Mouse (Mus musculus) stomach, postnatal 0 days (tissue): ENCODE measurements around the gene Defb29. TPM values are rescaled to one million over a fixed set of nuclear protein-coding genes. Genes with fewer than 3 reads are reported as not detected.

Experiments used
- ATAC-seq: fragments of 200-750 bp; cut with Nextera tagmentation; 2 replicates; pipeline ENCODE4 v1.8.0; 2017; ENCODE audit not compliant: low FRiP score, low TSS enrichment
- DNase-seq: peaks from one replicate; pipeline ENCODE4 v3.0.0-alpha.2; 2016; ENCODE audit warnings: low spot score
- H3K27ac ChIP-seq: fragments of 300-500 bp; sonication (generic); replicated peaks from 2 replicates; pipeline ENCODE4 v1.5.1; 2014; ENCODE audit warnings: mild to moderate bottlenecking, control low read depth
- H3K27me3 ChIP-seq: fragments of 300-500 bp; sonication (generic); 2 replicates; pipeline ENCODE4 v1.6.1; 2014; ENCODE audit warnings: low read length; ENCODE audit not compliant: control insufficient read depth, insufficient read depth
- H3K36me3 ChIP-seq: fragments of 300-500 bp; sonication (generic); 2 replicates; pipeline ENCODE4 v1.6.1; 2014; ENCODE audit warnings: low read length, mixed read lengths; ENCODE audit not compliant: control insufficient read depth, insufficient read depth
- H3K4me1 ChIP-seq: fragments of 300-500 bp; sonication (generic); replicated peaks from 2 replicates; pipeline ENCODE4 v1.6.1; 2014; ENCODE audit warnings: antibody characterized with exemption; ENCODE audit not compliant: control insufficient read depth, insufficient read depth
- H3K4me2 ChIP-seq: fragments of 300-500 bp; sonication (generic); replicated peaks from 2 replicates; pipeline ENCODE4 v1.6.1; 2014; ENCODE audit warnings: low read depth, mild to moderate bottlenecking, control low read depth, moderate library complexity
- H3K4me3 ChIP-seq: fragments of 300-500 bp; sonication (generic); 2 replicates; pipeline ENCODE4 v1.5.1; 2014; ENCODE audit warnings: low read depth, low read length, control low read depth
- H3K9ac ChIP-seq: fragments of 300-500 bp; sonication (generic); 2 replicates; pipeline ENCODE4 v1.6.1; 2014; ENCODE audit warnings: mild to moderate bottlenecking, low read length, control low read depth, mixed read lengths
- H3K9me3 ChIP-seq: fragments of 300-500 bp; sonication (generic); 2 replicates; pipeline ENCODE4 v1.6.1; 2016; ENCODE audit warnings: low read length; ENCODE audit not compliant: control insufficient read depth
- CTCF ChIP-seq: IDR thresholded peaks from 2 replicates; pipeline ENCODE4 v1.5.1; 2016; ENCODE audit warnings: antibody characterized with exemption, low read depth, mild to moderate bottlenecking, moderate library complexity
- EP300 ChIP-seq: optimal IDR thresholded peaks from 2 replicates; pipeline ENCODE3; 2016; ENCODE audit warnings: antibody characterized with exemption
- WGBS: fragments of 180-500 bp; shearing (Covaris S2); extraction: QIAGEN DNeasy Blood & Tissue Kit; methylation state at CpG from one replicate; pipeline ENCODE4 v1.1.7; 2014; 5-methylcytosine and 5-hydroxymethylcytosine counted together
- polyA plus RNA-seq: library from polyadenylated mRNA; unstranded; fragments of >200 nt; fragmentation: Nextera tagmentation; extraction: Ambion mirVana; gene quantifications from 2 replicates; pipeline ENCODE4 v1.2.1, GENCODE M21; 2015

Defb29 gene
- polyA plus RNA-seq, 1 experiment from 2014 or later, result not detected

- Histone ChIP-seq H3K4me3 (no peak within 1 kb of the TSS), H3K9me3 (no peaks in the 10 kb centered on the region), H3K36me3 (no peaks in the 10 kb centered on the region), H3K27ac (no peak within 1 kb of the TSS), H3K4me2 (no peak within 1 kb of the TSS), H3K9ac (no peak within 1 kb of the TSS), H3K4me1 (no peaks in the 10 kb centered on the region), H3K27me3 (no peaks in the 10 kb centered on the region)
- ATAC-seq (no peak), DNase-seq (no peak)
- TF ChIP-seq CTCF (peak; percentile 15; the same call in 1 of the 2 replicates), EP300 (no peak)
- 74% methylated on average over 4 of the region's 4 CpGs for WGBS
Observed at GRCm38 (mm10) chr2:152517981-152518380, 21.9 kb downstream of the Defb29 start, which contains the start of gene Defb28. Gene Defb28, plus strand, starts transcription at chr2:152518255.

- no peak overlapping the region for H3K27ac ChIP-seq
- no peak overlapping the region for H3K4me3 ChIP-seq
- no peaks in the 10 kb centered on the region for H3K4me1 ChIP-seq
- no peaks in the 10 kb centered on the region for H3K9me3 ChIP-seq
- ATAC-seq, result no peak
- no peak overlapping the region for H3K4me2 ChIP-seq
- no peak for TF ChIP-seq EP300
- no peak for TF ChIP-seq CTCF
- no peaks in the 10 kb centered on the region for H3K27me3 ChIP-seq
- no peaks in the 10 kb centered on the region for H3K36me3 ChIP-seq
- WGBS, result 41% methylated on average over 4 of the region's 4 CpGs
- DNase-seq, result no peak
- no peak overlapping the region for H3K9ac ChIP-seq
Observed at GRCm38 (mm10) chr2:152516084-152516483, 23.8 kb downstream of the Defb29 start.

DNA sequence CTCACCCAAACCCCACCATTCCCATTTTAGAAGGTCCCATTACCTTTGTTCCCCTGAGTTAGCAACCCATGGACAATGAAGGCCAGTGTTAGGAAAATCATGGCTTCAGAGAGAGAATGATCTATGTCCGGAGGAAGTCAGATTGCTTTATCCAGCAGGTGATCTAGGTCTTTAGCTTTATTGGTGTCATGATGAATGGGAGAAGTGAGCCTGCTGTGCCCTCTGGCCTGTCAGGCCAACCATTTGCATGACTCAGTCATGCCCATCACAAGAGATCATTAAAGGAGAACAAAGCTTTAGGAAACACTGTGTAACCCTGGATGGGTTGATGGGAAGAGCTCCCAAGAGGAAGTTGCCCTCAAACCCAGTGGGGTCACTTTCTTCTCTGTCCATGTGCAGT lies 28.3 kb downstream of the Defb29 start, which contains the start of gene Defb26:
Gene Defb26, minus strand, starts transcription at position 101 of the 400 bp plus-strand sequence.
- no peak within 1 kb of the TSS for H3K27ac ChIP-seq
- no peaks in the 10 kb centered on the region for H3K9me3 ChIP-seq
- DNase-seq, result no peak
- H3K27me3 ChIP-seq, result no peaks in the 10 kb centered on the region
- no peaks in the 10 kb centered on the region for H3K36me3 ChIP-seq
- no peak within 1 kb of the TSS for H3K9ac ChIP-seq
- ATAC-seq, result no peak
- no peak within 1 kb of the TSS for H3K4me2 ChIP-seq
- 93% methylated on average over 1 of the region's 1 CpGs for WGBS
- no peaks in the 10 kb centered on the region for H3K4me1 ChIP-seq
- no peak within 1 kb of the TSS for H3K4me3 ChIP-seq
- no peak for TF ChIP-seq EP300
- TF ChIP-seq CTCF, result no peak

DNA sequence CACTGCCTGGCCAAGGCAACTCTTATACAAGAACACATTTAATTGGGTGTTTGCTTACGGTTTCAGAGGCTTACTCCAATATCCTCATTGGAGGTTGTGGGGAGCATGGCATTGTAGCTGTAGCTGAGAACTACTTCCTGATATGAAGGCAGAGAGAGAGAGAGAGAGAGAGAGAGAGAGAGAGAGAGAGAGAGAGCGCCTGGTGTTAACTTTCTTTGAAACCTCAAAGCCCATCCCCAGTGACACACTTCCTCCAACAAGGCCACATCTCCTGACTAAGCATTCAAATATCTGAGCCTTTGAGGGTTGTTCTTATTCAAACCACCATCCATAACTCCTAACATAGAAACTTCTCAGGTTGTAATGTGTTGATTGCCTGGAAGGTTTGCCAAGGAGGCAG lies 35.9 kb downstream of the Defb29 start:
- no peak for ATAC-seq
- no peak overlapping the region for H3K27ac ChIP-seq
- no peak overlapping the region for H3K9ac ChIP-seq
- TF ChIP-seq CTCF, result no peak
- no peak overlapping the region for H3K4me3 ChIP-seq
- no peaks in the 10 kb centered on the region for H3K27me3 ChIP-seq
- WGBS, result 84% methylated on average over 2 of the region's 2 CpGs
- H3K9me3 ChIP-seq, result no peaks in the 10 kb centered on the region
- no peaks in the 10 kb centered on the region for H3K4me1 ChIP-seq
- no peak overlapping the region for H3K4me2 ChIP-seq
- H3K36me3 ChIP-seq, result no peaks in the 10 kb centered on the region
- DNase-seq, result no peak

DNA sequence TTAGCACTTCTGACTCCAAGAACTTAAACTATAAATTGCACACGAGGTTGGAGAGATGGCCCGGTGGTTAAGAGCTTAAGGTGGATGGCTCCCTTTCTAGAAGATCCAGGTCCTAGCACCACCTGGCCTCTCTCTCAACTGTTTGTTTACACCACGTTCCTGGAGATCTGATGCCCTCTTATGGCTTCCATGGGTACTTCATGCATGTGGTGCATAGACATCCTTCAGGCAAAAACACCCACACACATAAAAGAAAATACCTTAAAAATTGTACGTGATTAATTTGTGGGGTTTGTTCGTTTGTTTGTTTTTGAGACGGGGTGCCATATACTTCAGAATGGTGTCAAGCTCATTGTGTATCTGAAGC lies 39.1 kb downstream of the Defb29 start:
- DNase-seq, result no peak
- ATAC-seq, result no peak
- Histone ChIP-seq H3K4me3 (no peak overlapping the region), H3K36me3 (no peaks in the 10 kb centered on the region), H3K4me2 (no peak overlapping the region), H3K27me3 (no peaks in the 10 kb centered on the region), H3K9ac (no peak overlapping the region), H3K27ac (no peak overlapping the region), H3K4me1 (no peaks in the 10 kb centered on the region), H3K9me3 (no peaks in the 10 kb centered on the region)
- TF ChIP-seq CTCF (peak; percentile 46), EP300 (no peak)
- 72% methylated on average over 6 of the region's 6 CpGs for WGBS

GRCm38 (mm10) chr2:152500204-152500862 lies 39.6 kb downstream of the Defb29 start:
- Histone ChIP-seq H3K9ac (no peak overlapping the region), H3K4me1 (no peaks in the 10 kb centered on the region)
- TF ChIP-seq EP300 (no peak), CTCF (no peak)

More at GRCm38 (mm10) chr2:152500204-152500862, 39.6 kb downstream of the Defb29 start:
- no peak overlapping the region for H3K4me3 ChIP-seq
- no peak overlapping the region for H3K27ac ChIP-seq
- no peaks in the 10 kb centered on the region for H3K27me3 ChIP-seq
- H3K4me2 ChIP-seq, result no peak overlapping the region
- no peak for ATAC-seq
- no peaks in the 10 kb centered on the region for H3K9me3 ChIP-seq
- DNase-seq, result no peak
- WGBS, result 58% methylated on average over 7 of the region's 7 CpGs
- H3K36me3 ChIP-seq, result no peaks in the 10 kb centered on the region
